Mouse (Mus musculus) left cerebral cortex, adult 2 months (tissue): ENCODE measurements at regions not wholly inside any gene's neighbourhood (a gene's known extent, or its start where the extent isn't known, plus 50 kb on each side); places are given as distances from the start of the nearest gene placed in this dataset.
A peak's percentile ranks its signal among the peaks of the same experiment; 100 is the strongest.

Source experiments
- DNase-seq, 2 experiments: peaks; one replicate each; pipeline ENCODE4 v3.0.0; 2021 to 2022; ENCODE audit warnings: low spot score in 2 of 2, mixed read lengths in 1 of 2; ENCODE audit errors: extremely low spot score in 1 of 2
- H3K27ac ChIP-seq: fragments of 200-600 bp; 2 replicates; pipeline ENCODE4 v1.8.1; 2022
- H3K4me3 ChIP-seq: fragments of 200-600 bp; 2 replicates; pipeline ENCODE4 v1.8.1; 2022
- CTCF ChIP-seq: fragments of 200-600 bp; IDR thresholded peaks from 2 replicates; pipeline ENCODE4 v1.8.1; 2022; ENCODE audit warnings: antibody characterized with exemption, mild to moderate bottlenecking, moderate library complexity
- intact Hi-C: fragments of 180-260 bp; cut with DNase I; formaldehyde crosslinking; loops from one replicate; pipeline ENCODE4 v1.15.1; 2025

- no peak overlapping the region for H3K27ac ChIP-seq
- TF ChIP-seq CTCF = no peak
- peak in 1 of 2 experiments; percentile 55 for DNase-seq
- intact Hi-C loops = no loop called here
- no peak overlapping the region for H3K4me3 ChIP-seq
Observed at GRCm38 (mm10) chr8:101097851-101098250, 1681.6 kb upstream of the Cdh8 start.
